Mouse (Mus musculus): Measurements from ENCODE around the gene Icam4. TPM values are rescaled to one million over a fixed set of nuclear protein-coding genes. Genes with fewer than 3 reads are reported as not detected.
"Not testable (repeated sequence)": the region's sequence is repeated elsewhere in the genome, so short reads cannot be mapped to it uniquely, and the experiment has no call there.

Gene Icam4
- polyA plus RNA-seq, 1 experiment from 2014 or later: 8.1 TPM

GRCm38 (mm10) chr9:21036161-21036560 lies 7.0 kb downstream of the Icam4 start:
- 11% methylated on average over 20 of the region's 20 CpGs for WGBS

DNA sequence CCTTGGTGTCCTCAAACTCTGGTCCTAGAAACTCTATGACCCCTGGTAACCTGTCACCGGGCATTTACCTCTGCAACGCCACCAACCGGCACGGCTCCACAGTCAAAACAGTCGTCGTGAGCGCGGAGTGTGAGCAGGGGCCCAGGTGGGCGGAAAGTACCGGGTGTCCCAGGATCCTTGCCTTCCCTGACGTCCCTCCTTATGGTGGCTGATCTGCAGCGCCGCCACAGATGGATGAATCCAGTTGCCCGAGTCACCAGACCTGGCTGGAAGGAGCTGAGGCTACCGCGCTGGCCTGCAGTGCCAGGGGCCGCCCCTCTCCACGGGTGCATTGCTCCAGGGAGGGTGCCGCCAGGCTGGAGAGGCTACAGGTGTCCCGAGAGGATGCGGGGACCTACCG lies 7.5 kb downstream of the Icam4 start:
- H3K4me2 ChIP-seq: peak overlapping the region; percentile 73
- 5% methylated on average over 22 of the region's 22 CpGs for WGBS
- H3K4me1 ChIP-seq (replicated peaks): peaks cover 50% of the 10 kb centered on the region
- no peaks in the 10 kb centered on the region for H3K36me3 ChIP-seq
- peaks cover 7% of the 10 kb centered on the region; the same call in 1 of the 2 replicates for H3K9me3 ChIP-seq (replicated peaks)
- H3K27ac ChIP-seq (ENCODE audit: poor library complexity, severe bottlenecking): no peak overlapping the region
- H3K4me3 ChIP-seq: peak overlapping the region; percentile 39
- ATAC-seq (ENCODE audit: insufficient number of reproducible peaks, low FRiP score): no peak
- peaks cover 92% of the 10 kb centered on the region for H3K27me3 ChIP-seq (replicated peaks)
- no peak overlapping the region for H3K9ac ChIP-seq

More at GRCm38 (mm10) chr9:21036161-21036560, 7.0 kb downstream of the Icam4 start:
- Histone ChIP-seq H3K4me1 (replicated peaks) (peaks cover 54% of the 10 kb centered on the region), H3K9me3 (replicated peaks) (peaks cover 7% of the 10 kb centered on the region; the same call in 1 of the 2 replicates), H3K27ac (ENCODE audit: poor library complexity, severe bottlenecking) (no peak overlapping the region), H3K36me3 (no peaks in the 10 kb centered on the region), H3K4me2 (peak overlapping the region; percentile 73; the same call in 1 of the 2 replicates), H3K9ac (no peak overlapping the region), H3K4me3 (peak overlapping the region; percentile 39; the same call in 1 of the 2 replicates), H3K27me3 (replicated peaks) (peaks cover 95% of the 10 kb centered on the region)
- ATAC-seq (ENCODE audit: insufficient number of reproducible peaks, low FRiP score): no peak

DNA sequence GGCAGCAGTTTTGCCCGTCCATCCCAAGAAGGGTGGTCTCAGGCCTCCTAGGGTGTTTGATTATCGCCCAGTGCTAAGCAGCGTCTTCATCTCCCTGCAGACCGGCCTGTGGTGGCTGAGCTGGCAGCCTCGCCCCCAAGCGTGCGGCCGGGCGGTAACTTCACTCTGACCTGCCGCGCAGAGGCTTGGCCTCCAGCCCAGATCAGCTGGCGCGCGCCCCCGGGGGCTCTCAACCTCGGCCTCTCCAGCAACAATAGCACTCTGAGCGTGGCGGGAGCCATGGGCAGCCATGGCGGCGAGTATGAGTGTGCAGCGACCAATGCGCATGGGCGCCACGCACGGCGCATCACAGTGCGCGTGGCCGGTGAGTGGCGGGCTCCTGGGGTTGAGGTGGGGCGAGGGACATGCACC lies 8.3 kb downstream of the Icam4 start:
- Histone ChIP-seq H3K27ac (ENCODE audit: poor library complexity, severe bottlenecking) (no peak overlapping the region), H3K27me3 (replicated peaks) (peaks cover 88% of the 10 kb centered on the region), H3K36me3 (no peaks in the 10 kb centered on the region), H3K9me3 (replicated peaks) (peaks cover 7% of the 10 kb centered on the region; the same call in 1 of the 2 replicates), H3K4me3 (peak overlapping the region; percentile 39), H3K4me1 (replicated peaks) (peaks cover 42% of the 10 kb centered on the region), H3K9ac (peak overlapping the region; percentile 46), H3K4me2 (peak overlapping the region; percentile 73)
- peak; percentile 41 for ATAC-seq (ENCODE audit: insufficient number of reproducible peaks, low FRiP score)
- WGBS: 3% methylated on average over 31 of the region's 31 CpGs

GRCm38 (mm10) chr9:21039779-21040178 lies 10.6 kb downstream of the Icam4 start:
- Histone ChIP-seq H3K9me3 (replicated peaks) (peaks cover 7% of the 10 kb centered on the region; the same call in 1 of the 2 replicates), H3K9ac (no peak overlapping the region), H3K4me1 (replicated peaks) (peaks cover 27% of the 10 kb centered on the region), H3K4me3 (no peak overlapping the region), H3K27me3 (replicated peaks) (peaks cover 66% of the 10 kb centered on the region), H3K36me3 (no peaks in the 10 kb centered on the region), H3K4me2 (no peak overlapping the region), H3K27ac (ENCODE audit: poor library complexity, severe bottlenecking) (no peak overlapping the region)
- WGBS: 69% methylated on average over 3 of the region's 3 CpGs
- ATAC-seq (ENCODE audit: insufficient number of reproducible peaks, low FRiP score): no peak

- Histone ChIP-seq H3K4me2 (no peak overlapping the region), H3K4me1 (replicated peaks) (peaks cover 17% of the 10 kb centered on the region), H3K27ac (ENCODE audit: poor library complexity, severe bottlenecking) (no peak overlapping the region), H3K36me3 (no peaks in the 10 kb centered on the region), H3K27me3 (replicated peaks) (peaks cover 51% of the 10 kb centered on the region), H3K4me3 (no peak overlapping the region), H3K9me3 (replicated peaks) (peaks cover 7% of the 10 kb centered on the region; the same call in 1 of the 2 replicates), H3K9ac (no peak overlapping the region)
- 32% methylated on average over 4 of the region's 4 CpGs for WGBS
- no peak for ATAC-seq (ENCODE audit: insufficient number of reproducible peaks, low FRiP score)
These were observed 12.1 kb downstream of the Icam4 start for GRCm38 (mm10) chr9:21041308-21041707.

GRCm38 (mm10) chr9:21043563-21043962 lies 14.4 kb downstream of the Icam4 start:
- Histone ChIP-seq H3K9ac (no peak overlapping the region), H3K4me3 (no peak overlapping the region), H3K27ac (ENCODE audit: poor library complexity, severe bottlenecking) (no peak overlapping the region), H3K36me3 (no peaks in the 10 kb centered on the region), H3K27me3 (replicated peaks) (peaks cover 28% of the 10 kb centered on the region), H3K4me2 (no peak overlapping the region), H3K9me3 (replicated peaks) (peaks cover 7% of the 10 kb centered on the region; the same call in 1 of the 2 replicates), H3K4me1 (replicated peaks) (no peaks in the 10 kb centered on the region)
- no peak for ATAC-seq (ENCODE audit: insufficient number of reproducible peaks, low FRiP score)
- WGBS: 67% methylated on average over 4 of the region's 4 CpGs

GRCm38 (mm10) chr9:21044785-21045184 lies 15.6 kb downstream of the Icam4 start:
- ATAC-seq (ENCODE audit: insufficient number of reproducible peaks, low FRiP score); H3K36me3 ChIP-seq: not testable (repeated sequence)
- WGBS: 68% methylated on average over 1 of the region's 1 CpGs

GRCm38 (mm10) chr9:21045235-21045634 lies 16.1 kb downstream of the Icam4 start:
- no peak overlapping the region for H3K4me3 ChIP-seq
- peaks cover 12% of the 10 kb centered on the region for H3K27me3 ChIP-seq (replicated peaks)
- H3K4me2 ChIP-seq: no peak overlapping the region
- H3K9me3 ChIP-seq (replicated peaks): no peaks in the 10 kb centered on the region
- no peaks in the 10 kb centered on the region for H3K36me3 ChIP-seq
- no peak overlapping the region for H3K27ac ChIP-seq (ENCODE audit: poor library complexity, severe bottlenecking)
- H3K4me1 ChIP-seq (replicated peaks): no peaks in the 10 kb centered on the region
- 82% methylated on average over 3 of the region's 3 CpGs for WGBS
- no peak overlapping the region for H3K9ac ChIP-seq
- no peak for ATAC-seq (ENCODE audit: insufficient number of reproducible peaks, low FRiP score)

More at GRCm38 (mm10) chr9:21044785-21045184, 15.6 kb downstream of the Icam4 start:
- H3K4me3 ChIP-seq; H3K27ac ChIP-seq (ENCODE audit: poor library complexity, severe bottlenecking); H3K9ac ChIP-seq; H3K9me3 ChIP-seq (replicated peaks); H3K4me2 ChIP-seq; H3K4me1 ChIP-seq (replicated peaks): not testable (repeated sequence)
- H3K27me3 ChIP-seq (replicated peaks): peaks cover 16% of the 10 kb centered on the region

- no peak overlapping the region for H3K4me3 ChIP-seq
- no peaks in the 10 kb centered on the region for H3K9me3 ChIP-seq (replicated peaks)
- H3K4me2 ChIP-seq: no peak overlapping the region
- no peaks in the 10 kb centered on the region for H3K36me3 ChIP-seq
- H3K27ac ChIP-seq (ENCODE audit: poor library complexity, severe bottlenecking): no peak overlapping the region
- no peak for ATAC-seq (ENCODE audit: insufficient number of reproducible peaks, low FRiP score)
- no peak overlapping the region for H3K9ac ChIP-seq
- H3K27me3 ChIP-seq (replicated peaks): peaks cover 5% of the 10 kb centered on the region; the same call in 1 of the 2 replicates
- no peaks in the 10 kb centered on the region for H3K4me1 ChIP-seq (replicated peaks)
- WGBS: 56% methylated on average over 10 of the region's 10 CpGs
These were observed 22.4 kb downstream of the Icam4 start for GRCm38 (mm10) chr9:21051578-21051977.

- ATAC-seq (ENCODE audit: insufficient number of reproducible peaks, low FRiP score): no peak
These were observed 33.8 kb downstream of the Icam4 start for GRCm38 (mm10) chr9:21062928-21063327.

DNA sequence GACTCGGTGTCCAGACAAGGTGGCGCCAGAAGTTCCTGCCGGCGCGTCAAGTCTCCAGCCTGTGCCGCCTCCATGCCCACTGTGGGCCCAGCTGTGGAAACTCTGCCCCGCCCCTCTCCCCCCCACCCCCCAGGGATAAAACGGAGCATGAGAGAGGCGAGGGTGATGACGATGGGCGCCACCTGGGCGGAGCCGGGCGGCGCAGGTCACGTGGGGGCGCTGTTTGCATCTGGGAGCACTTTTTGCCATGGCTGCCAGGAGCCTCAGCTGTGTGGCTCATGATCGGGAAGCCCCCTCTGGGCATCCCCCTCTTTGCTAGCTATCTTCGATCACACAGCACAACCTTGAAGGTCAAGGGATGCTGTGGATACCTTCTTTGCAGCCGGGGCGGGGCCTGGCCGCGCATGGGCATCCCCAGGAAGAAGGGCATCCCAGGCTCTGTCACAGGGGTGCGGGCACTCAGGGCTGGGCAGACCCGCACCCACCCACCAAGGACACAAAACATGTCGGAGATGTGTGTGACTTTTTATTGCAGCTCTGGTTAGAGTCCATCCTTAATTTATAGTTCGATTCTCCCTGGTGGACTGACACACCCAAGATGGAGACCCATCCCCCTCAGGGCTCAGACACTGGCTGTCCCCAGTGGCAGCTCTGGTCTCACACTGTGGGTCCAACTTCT lies 38.0 kb downstream of the Icam4 start, which contains the start of gene Zglp1:
Gene Zglp1 (minus strand): TSS at position 88 of the 679 bp plus-strand sequence.
- ATAC-seq (ENCODE audit: insufficient number of reproducible peaks, low FRiP score): no peak; the same call in 1 of the 2 replicates
- H3K4me1 ChIP-seq (replicated peaks): peaks cover under 1% of the 10 kb centered on the region
- no peak within 1 kb of the TSS for H3K4me2 ChIP-seq
- no peak within 1 kb of the TSS for H3K27ac ChIP-seq (ENCODE audit: poor library complexity, severe bottlenecking)
- no peaks in the 10 kb centered on the region for H3K9me3 ChIP-seq (replicated peaks)
- peaks cover 66% of the 10 kb centered on the region for H3K36me3 ChIP-seq
- H3K4me3 ChIP-seq: no peak within 1 kb of the TSS
- 79% methylated on average over 27 of the region's 27 CpGs for WGBS
- H3K27me3 ChIP-seq (replicated peaks): no peaks in the 10 kb centered on the region
- H3K9ac ChIP-seq: no peak within 1 kb of the TSS

More at GRCm38 (mm10) chr9:21062928-21063327, 33.8 kb downstream of the Icam4 start:
- no peak overlapping the region for H3K4me2 ChIP-seq
- H3K27me3 ChIP-seq (replicated peaks): no peaks in the 10 kb centered on the region
- H3K4me3 ChIP-seq: no peak overlapping the region
- H3K9ac ChIP-seq: no peak overlapping the region
- peaks cover 48% of the 10 kb centered on the region for H3K36me3 ChIP-seq
- H3K27ac ChIP-seq (ENCODE audit: poor library complexity, severe bottlenecking): no peak overlapping the region
- H3K4me1 ChIP-seq (replicated peaks): no peaks in the 10 kb centered on the region
- 85% methylated on average over 2 of the region's 2 CpGs for WGBS
- 0 out of 2 replicates have a peak, but pooled peaks cover 2% of the 10 kb centered on the region for H3K9me3 ChIP-seq (replicated peaks)
